Mouse (Mus musculus): Measurements from ENCODE around the gene Pgpep1. TPM values are rescaled to one million over a fixed set of nuclear protein-coding genes. Genes with fewer than 3 reads are reported as not detected.

Pgpep1 gene
- total RNA-seq, 1 experiment = 21.4 TPM

DNA sequence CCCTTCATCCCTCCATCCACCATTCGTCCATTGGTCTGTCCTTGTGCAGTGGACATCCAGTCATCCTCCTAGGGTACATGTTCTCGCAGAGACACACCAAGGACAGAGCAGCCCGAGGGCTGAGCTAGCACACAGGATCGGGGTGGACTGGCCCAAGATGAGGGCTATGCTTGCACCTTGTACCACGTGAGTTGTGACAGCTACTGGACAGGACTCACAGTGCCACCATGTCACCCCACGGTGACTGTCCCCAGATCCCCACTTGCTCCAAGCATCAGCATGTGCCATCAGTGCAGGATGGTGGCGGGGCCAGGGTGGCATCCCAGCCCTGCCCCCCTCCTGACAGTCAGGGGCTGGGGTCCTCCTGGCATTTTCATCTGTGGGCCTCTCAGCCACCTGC lies 55.6 kb downstream of the Pgpep1 start:
- TF ChIP-seq HCFC1 (IDR thresholded peaks at IDR 0.05; ENCODE audit: borderline replicate concordance, insufficient read depth, low read length) (no peak), CHD2 (IDR thresholded peaks at IDR 0.05; ENCODE audit: low read depth, low read length) (no peak), ZC3H11A (IDR thresholded peaks at IDR 0.05; ENCODE audit: borderline replicate concordance, low read depth, low read length) (no peak), ZNF384 (IDR thresholded peaks at IDR 0.05; ENCODE audit: low read depth, low read length) (no peak), MAFK (IDR thresholded peaks at IDR 0.05; ENCODE audit: insufficient read depth, low read depth, low read length) (no peak)
- Histone ChIP-seq H3K4me1 (ENCODE audit: control insufficient read depth in 2 of 2, insufficient read depth in 2 of 2, low read length in 2 of 2, poor library complexity in 1 of 2) (peaks cover 0 to 39% of the 10 kb centered on the region in 2 experiments; a peak in 2 of 4 replicates), H3K36me3 (ENCODE audit: control insufficient read depth, insufficient read depth, low read length, poor library complexity, severe bottlenecking) (peaks cover 11% of the 10 kb centered on the region), H3K4me3 (ENCODE audit: insufficient read depth in 1 of 2, low read depth in 1 of 2, low read length in 2 of 2, poor library complexity in 1 of 2, severe bottlenecking in 1 of 2) (no peak overlapping the region), H3K9me3 (ENCODE audit: control insufficient read depth, insufficient read depth, low read depth, low read length) (no peaks in the 10 kb centered on the region), H3K27ac (ENCODE audit: insufficient read depth, low read depth, low read length, poor library complexity, severe bottlenecking) (no peak overlapping the region), H3K9ac (ENCODE audit: insufficient read depth, low read depth, low read length, poor library complexity, severe bottlenecking) (no peak overlapping the region)
- in situ Hi-C loops (cut with MboI; ENCODE audit: low sequenced_read_pairs in 2 of 2, unreplicated experiment in 2 of 2) = no loop called here
- DNase-seq (ENCODE audit: low read depth, low spot score) = no peak

DNA sequence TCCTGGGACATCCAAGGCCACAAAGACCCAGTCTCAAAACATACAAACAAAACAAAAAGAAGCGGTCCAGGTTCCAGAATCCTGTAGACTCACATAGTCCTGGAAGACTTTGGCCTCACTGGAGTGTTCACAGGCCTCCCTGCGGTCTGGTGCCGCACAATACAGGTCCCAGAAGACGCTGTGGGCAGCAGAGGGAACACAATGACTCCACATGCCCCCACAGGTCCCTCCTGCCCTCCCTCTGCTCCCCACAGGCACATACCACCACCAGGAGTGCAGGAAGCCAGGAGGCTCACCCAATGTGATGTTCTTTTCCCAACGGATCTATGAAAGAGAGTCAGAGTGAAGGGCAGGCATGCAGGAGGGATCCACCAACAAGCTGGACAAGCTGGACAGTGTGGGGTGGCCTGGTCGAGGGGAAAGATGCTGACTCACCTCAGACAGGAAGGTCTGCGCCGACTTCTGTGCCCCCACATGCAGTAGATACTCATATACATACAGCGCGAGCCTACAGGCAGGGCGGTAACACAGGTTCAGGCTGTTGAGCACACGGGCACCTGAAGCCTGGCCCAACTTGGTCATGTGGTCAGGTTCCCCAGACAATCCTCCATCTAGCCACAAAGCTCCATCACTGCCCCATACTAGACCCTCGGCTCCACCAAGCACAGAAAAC lies 57.9 kb downstream of the Pgpep1 start:
- H3K36me3 ChIP-seq (ENCODE audit: control insufficient read depth, insufficient read depth, low read length, poor library complexity, severe bottlenecking) = peaks cover 28% of the 10 kb centered on the region
- no peak overlapping the region for H3K4me3 ChIP-seq (ENCODE audit: insufficient read depth in 1 of 2, low read depth in 1 of 2, low read length in 2 of 2, poor library complexity in 1 of 2, severe bottlenecking in 1 of 2)
- H3K27ac ChIP-seq (ENCODE audit: insufficient read depth, low read depth, low read length, poor library complexity, severe bottlenecking) = peak overlapping the region; percentile 47; the same call in 1 of the 2 replicates
- H3K9ac ChIP-seq (ENCODE audit: insufficient read depth, low read depth, low read length, poor library complexity, severe bottlenecking) = peak overlapping the region; percentile 28; the same call in 1 of the 2 replicates
- DNase-seq (ENCODE audit: low read depth, low spot score) = no peak
- H3K4me1 ChIP-seq (ENCODE audit: control insufficient read depth in 2 of 2, insufficient read depth in 2 of 2, low read length in 2 of 2, poor library complexity in 1 of 2) = peaks cover 0 to 43% of the 10 kb centered on the region in 2 experiments; a peak in 2 of 4 replicates
- no peak for TF ChIP-seq ZC3H11A (IDR thresholded peaks at IDR 0.05; ENCODE audit: borderline replicate concordance, low read depth, low read length)
- TF ChIP-seq MAFK (IDR thresholded peaks at IDR 0.05; ENCODE audit: insufficient read depth, low read depth, low read length) = no peak
- no peak for TF ChIP-seq HCFC1 (IDR thresholded peaks at IDR 0.05; ENCODE audit: borderline replicate concordance, insufficient read depth, low read length)
- in situ Hi-C loops (cut with MboI; ENCODE audit: low sequenced_read_pairs in 2 of 2, unreplicated experiment in 2 of 2) = no loop called here
- no peaks in the 10 kb centered on the region for H3K9me3 ChIP-seq (ENCODE audit: control insufficient read depth, insufficient read depth, low read depth, low read length)

DNA sequence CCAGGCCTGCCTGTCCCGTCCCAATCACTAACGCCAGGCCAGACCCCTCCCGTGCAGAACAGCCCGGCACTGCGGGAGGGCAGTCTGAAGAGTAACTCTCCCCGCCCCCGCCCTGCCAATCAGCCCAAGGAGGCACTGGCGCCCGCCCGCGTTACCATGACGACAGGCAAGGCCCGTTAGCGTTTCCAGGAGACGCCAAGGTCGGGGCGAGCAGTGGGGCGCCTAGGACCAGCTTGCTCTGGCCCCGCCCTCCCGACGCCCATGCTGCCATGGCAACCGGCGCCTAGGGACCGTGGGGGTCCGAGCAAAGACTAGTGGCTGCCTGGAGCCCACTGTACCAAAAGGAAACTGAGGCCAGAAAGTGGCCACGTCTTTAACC lies 58.9 kb downstream of the Pgpep1 start:
- Histone ChIP-seq H3K27ac (ENCODE audit: insufficient read depth, low read depth, low read length, poor library complexity, severe bottlenecking) (no peak overlapping the region), H3K9ac (ENCODE audit: insufficient read depth, low read depth, low read length, poor library complexity, severe bottlenecking) (no peak overlapping the region), H3K9me3 (ENCODE audit: control insufficient read depth, insufficient read depth, low read depth, low read length) (no peaks in the 10 kb centered on the region), H3K4me3 (ENCODE audit: insufficient read depth in 1 of 2, low read depth in 1 of 2, low read length in 2 of 2, poor library complexity in 1 of 2, severe bottlenecking in 1 of 2) (no peak overlapping the region), H3K4me1 (ENCODE audit: control insufficient read depth in 2 of 2, insufficient read depth in 2 of 2, low read length in 2 of 2, poor library complexity in 1 of 2) (peaks cover 0 to 39% of the 10 kb centered on the region in 2 experiments; a peak in 2 of 4 replicates), H3K36me3 (ENCODE audit: control insufficient read depth, insufficient read depth, low read length, poor library complexity, severe bottlenecking) (peaks cover 37% of the 10 kb centered on the region)
- no peak for TF ChIP-seq ZC3H11A (IDR thresholded peaks at IDR 0.05; ENCODE audit: borderline replicate concordance, low read depth, low read length)
- TF ChIP-seq CHD2 (IDR thresholded peaks at IDR 0.05; ENCODE audit: low read depth, low read length) = no peak
- TF ChIP-seq HCFC1 (IDR thresholded peaks at IDR 0.05; ENCODE audit: borderline replicate concordance, insufficient read depth, low read length) = no peak
- no peak for TF ChIP-seq ZNF384 (IDR thresholded peaks at IDR 0.05; ENCODE audit: low read depth, low read length)
- TF ChIP-seq MAFK (IDR thresholded peaks at IDR 0.05; ENCODE audit: insufficient read depth, low read depth, low read length) = no peak
- in situ Hi-C loops (cut with MboI; ENCODE audit: low sequenced_read_pairs in 2 of 2, unreplicated experiment in 2 of 2) = no loop called here
- no peak for DNase-seq (ENCODE audit: low read depth, low spot score)

DNA sequence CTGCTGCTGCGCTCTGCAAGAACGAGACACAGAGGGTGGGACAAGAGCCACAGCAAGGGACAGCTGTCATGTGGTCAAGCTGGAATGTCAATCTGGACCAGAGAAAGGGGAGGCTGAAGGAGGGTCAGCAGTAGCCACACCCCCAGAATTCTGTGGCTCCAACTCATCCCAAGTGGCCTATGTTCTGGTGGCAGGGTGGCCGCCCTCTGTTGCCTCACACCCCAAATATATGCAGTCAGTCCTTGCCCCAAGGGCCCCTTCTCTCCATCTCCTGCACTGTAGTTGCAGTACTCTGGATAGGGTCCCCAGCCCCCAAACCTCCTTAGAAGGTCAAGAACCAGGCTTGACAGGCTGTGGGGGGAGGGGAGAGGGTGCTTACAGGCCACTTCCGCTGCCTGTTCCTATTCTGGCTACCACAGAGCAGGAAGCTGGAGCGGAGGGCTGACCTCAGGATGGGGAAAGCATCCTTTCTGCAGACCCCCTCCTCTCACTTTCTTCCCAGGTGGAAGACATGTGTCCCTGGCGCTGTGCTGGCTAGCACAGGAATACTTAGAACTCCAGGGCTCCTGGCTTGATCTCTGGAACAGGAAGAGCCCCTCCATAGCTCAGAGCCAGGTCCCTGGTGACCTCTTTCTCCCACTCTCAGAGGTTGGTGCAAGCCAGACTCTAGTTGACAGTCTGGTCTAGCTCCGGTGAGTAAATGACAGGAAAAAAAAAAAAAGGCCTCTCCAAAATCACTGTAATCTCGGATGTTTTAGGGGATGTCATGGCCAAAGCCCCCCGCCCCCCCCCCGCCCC lies 59.5 kb downstream of the Pgpep1 start:
- Histone ChIP-seq H3K4me1 (ENCODE audit: control insufficient read depth in 2 of 2, insufficient read depth in 2 of 2, low read length in 2 of 2, poor library complexity in 1 of 2) (peaks cover 0 to 44% of the 10 kb centered on the region in 2 experiments; a peak in 2 of 4 replicates), H3K9me3 (ENCODE audit: control insufficient read depth, insufficient read depth, low read depth, low read length) (no peaks in the 10 kb centered on the region), H3K4me3 (ENCODE audit: insufficient read depth in 1 of 2, low read depth in 1 of 2, low read length in 2 of 2, poor library complexity in 1 of 2, severe bottlenecking in 1 of 2) (no peak overlapping the region), H3K36me3 (ENCODE audit: control insufficient read depth, insufficient read depth, low read length, poor library complexity, severe bottlenecking) (peaks cover 43% of the 10 kb centered on the region), H3K27ac (ENCODE audit: insufficient read depth, low read depth, low read length, poor library complexity, severe bottlenecking) (no peak overlapping the region), H3K9ac (ENCODE audit: insufficient read depth, low read depth, low read length, poor library complexity, severe bottlenecking) (no peak overlapping the region)
- no peak for DNase-seq (ENCODE audit: low read depth, low spot score)
- TF ChIP-seq MAFK (IDR thresholded peaks at IDR 0.05; ENCODE audit: insufficient read depth, low read depth, low read length) (no peak), CHD2 (IDR thresholded peaks at IDR 0.05; ENCODE audit: low read depth, low read length) (no peak), HCFC1 (IDR thresholded peaks at IDR 0.05; ENCODE audit: borderline replicate concordance, insufficient read depth, low read length) (no peak), ZC3H11A (IDR thresholded peaks at IDR 0.05; ENCODE audit: borderline replicate concordance, low read depth, low read length) (no peak), ZNF384 (IDR thresholded peaks at IDR 0.05; ENCODE audit: low read depth, low read length) (no peak)
- in situ Hi-C loops (cut with MboI; ENCODE audit: low sequenced_read_pairs in 2 of 2, unreplicated experiment in 2 of 2) = no loop called here

Data from ES-E14 (cell line).